Mouse (Mus musculus) megakaryocyte, embryonic 14.5 days (primary cell): ENCODE data around the gene Tgtp2.

Source experiments
- FLI1 ChIP-seq: IDR thresholded peaks from 2 replicates; pipeline ENCODE4 v1.6.1; 2012; ENCODE audit warnings: low read length, inconsistent platforms, mixed read lengths
- GATA1 ChIP-seq: IDR thresholded peaks from 3 replicates; pipeline ENCODE4 v1.6.1; 2012; ENCODE audit warnings: mixed read lengths, low read length, inconsistent platforms, borderline replicate concordance

GRCm38 (mm10) chr11:49083146-49083545 is 19.1 kb upstream of the Tgtp2 start:
- TF ChIP-seq FLI1 = no peak
- TF ChIP-seq GATA1 = no peak
